Mouse (Mus musculus) kidney, postnatal 4 days (tissue): ENCODE results near the gene Bloc1s5.
"Not testable (repeated sequence)": the region's sequence is repeated elsewhere in the genome, so short reads cannot be mapped to it uniquely, and the experiment has no call there.

Source experiments
- DNase-seq, 2 experiments: peaks; one replicate each; pipeline ENCODE4 v3.0.0; 2021; ENCODE audit warnings: mixed read lengths in 2 of 2

Gene Bloc1s5

GRCm38 (mm10) chr13:38634800-38635269, at the start of gene Bloc1s5:
Gene Bloc1s5 (minus strand): TSS chr13:38635109.
- DNase-seq: peak; percentile 98 to 99

GRCm38 (mm10) chr13:38672336-38672735, 37.4 kb upstream of the Bloc1s5 start:
- DNase-seq: no peak

- DNase-seq: not testable (repeated sequence)
These were observed 36.5 kb upstream of the Bloc1s5 start for GRCm38 (mm10) chr13:38671451-38671850.

GRCm38 (mm10) chr13:38670051-38670450, 35.1 kb upstream of the Bloc1s5 start:
- no peak for DNase-seq

GRCm38 (mm10) chr13:38668514-38668913, 33.6 kb upstream of the Bloc1s5 start:
- peak; percentile 47 to 53 for DNase-seq

- no peak for DNase-seq
These were observed 29.8 kb upstream of the Bloc1s5 start for GRCm38 (mm10) chr13:38664753-38665152.

- DNase-seq: no peak
These were observed 24.7 kb upstream of the Bloc1s5 start for GRCm38 (mm10) chr13:38659524-38660136.

GRCm38 (mm10) chr13:38658528-38659280, 23.8 kb upstream of the Bloc1s5 start, which contains the start of gene Eef1e1:
Gene Eef1e1 (minus strand): TSS chr13:38659058.
- peak; percentile 95 to 97 for DNase-seq

GRCm38 (mm10) chr13:38657865-38658264, 23.0 kb upstream of the Bloc1s5 start:
- no peak for DNase-seq

GRCm38 (mm10) chr13:38650292-38650691, 15.4 kb upstream of the Bloc1s5 start:
- DNase-seq: no peak

GRCm38 (mm10) chr13:38649069-38649468, 14.2 kb upstream of the Bloc1s5 start:
- no peak for DNase-seq

GRCm38 (mm10) chr13:38641414-38641813, 6.5 kb upstream of the Bloc1s5 start:
- no peak for DNase-seq

GRCm38 (mm10) chr13:38640961-38641360, 6.1 kb upstream of the Bloc1s5 start:
- DNase-seq: no peak

- no peak for DNase-seq
These were observed 3.8 kb upstream of the Bloc1s5 start for GRCm38 (mm10) chr13:38638694-38639093.

GRCm38 (mm10) chr13:38634256-38634799, 581 bp downstream of the Bloc1s5 start:
- DNase-seq: peak in 1 of 2 experiments; percentile 44

- DNase-seq: no peak
These were observed 1.5 kb downstream of the Bloc1s5 start for GRCm38 (mm10) chr13:38633287-38634000.

- DNase-seq: no peak
These were observed 2.4 kb downstream of the Bloc1s5 start for GRCm38 (mm10) chr13:38632556-38632955.

- no peak for DNase-seq
These were observed 8.7 kb downstream of the Bloc1s5 start for GRCm38 (mm10) chr13:38626229-38626525.

GRCm38 (mm10) chr13:38625492-38626228, 9.2 kb downstream of the Bloc1s5 start:
- DNase-seq: peak; percentile 49 to 62

GRCm38 (mm10) chr13:38624292-38624902, 10.5 kb downstream of the Bloc1s5 start:
- DNase-seq: no peak

- no peak for DNase-seq
These were observed 11.6 kb downstream of the Bloc1s5 start for GRCm38 (mm10) chr13:38623296-38623695.

GRCm38 (mm10) chr13:38618001-38618630, 16.8 kb downstream of the Bloc1s5 start:
- not testable (repeated sequence) for DNase-seq
